Mouse (Mus musculus) layer of hippocampus, postnatal 36 days (tissue): Measurements from ENCODE around the gene Slc22a17. TPM values are rescaled to one million over a fixed set of nuclear protein-coding genes. Genes with fewer than 3 reads are reported as not detected.

Experiments used
- DNase-seq, 2 experiments: peaks; one replicate each; pipeline ENCODE4 v3.0.0; 2022
- microRNA-seq, 2 experiments: library from miRNA; unstranded; fragments of <30 nt; microRNA quantifications; one replicate each; pipeline ENCODE4 v1.2.0; 2021
- total RNA-seq, 2 experiments: library from RNA; stranded (reverse); gene quantifications; 2 replicates each; pipeline ENCODE4 v1.2.3; 2021

The Slc22a17 gene
- total RNA-seq, 2 experiments from 2014 or later = 661 to 670 TPM

GRCm38 (mm10) chr14:54856703-54857102, 56.2 kb downstream of the Slc22a17 start:
- DNase-seq = no peak

Small RNAs within 50 kb of the gene (microRNA-seq; reads per million reads assigned to microRNA genes)
- gene Mir208a = 0.30 to 0.63 reads per million in 2 experiments

Other genes starting within 250 kb of the Slc22a17 start
- 10 to 100 TPM; 24.0 to 26.3 TPM for gene 1700123O20Rik, start 226.9 kb downstream of the Slc22a17 start, total RNA-seq
- 100 to 1,000 TPM; 210 to 242 TPM for gene Acin1, start 226.2 kb downstream of the Slc22a17 start, total RNA-seq
- gene Gm29776, start 214.3 kb downstream of the Slc22a17 start, total RNA-seq = not detected
- not detected for gene Cebpe, start 201.0 kb downstream of the Slc22a17 start, total RNA-seq
- gene Slc7a8, start 131.2 kb downstream of the Slc22a17 start, total RNA-seq = 10 to 100 TPM; 49.1 to 50.1 TPM
- gene Rnf212b, start 99.0 kb downstream of the Slc22a17 start, total RNA-seq = not detected
- gene Homez, start 42.2 kb downstream of the Slc22a17 start, total RNA-seq = 10 to 100 TPM; 21.2 to 25.8 TPM
- 10 to 100 TPM; 17.9 to 20.7 TPM for gene Ppp1r3e, start 35.6 kb downstream of the Slc22a17 start, total RNA-seq
- gene Bcl2l2, start 29.8 kb downstream of the Slc22a17 start, total RNA-seq = 100 to 1,000 TPM; 120 to 126 TPM
- 10 to 100 TPM in 1 of 2 experiments, 1 to 10 TPM in 1; 7.5 to 14.5 TPM for gene Gm20521, start 29.7 kb downstream of the Slc22a17 start, total RNA-seq
- gene Pabpn1, start 20.6 kb downstream of the Slc22a17 start, total RNA-seq = 100 to 1,000 TPM; 231 to 275 TPM
- gene Efs, start 13.0 kb upstream of the Slc22a17 start, total RNA-seq = 10 to 100 TPM; 10.3 to 11.7 TPM
- gene Il25, start 19.6 kb upstream of the Slc22a17 start, total RNA-seq = not detected
- gene Cmtm5, start 23.1 kb upstream of the Slc22a17 start, total RNA-seq = 10 to 100 TPM; 70.3 to 80.4 TPM
- 1 to 10 TPM; 1.1 to 2.3 TPM for gene Myh6, start 53.8 kb upstream of the Slc22a17 start, total RNA-seq
- not detected for gene Gm17428, start 63.8 kb upstream of the Slc22a17 start, total RNA-seq
- 1 to 10 TPM; 7.9 to 9.2 TPM for gene Myh7, start 81.5 kb upstream of the Slc22a17 start, total RNA-seq
- 10 to 100 TPM; 30.7 to 33.8 TPM for gene Ngdn, start 102.3 kb upstream of the Slc22a17 start, total RNA-seq
- 10 to 100 TPM; 52.0 to 64.3 TPM for gene Zfhx2, start 179.2 kb upstream of the Slc22a17 start, total RNA-seq
- 10 to 100 TPM; 18.2 to 19.6 TPM for gene Thtpa, start 181.7 kb upstream of the Slc22a17 start, total RNA-seq
- 10 to 100 TPM; 17.4 to 19.2 TPM for gene Ap1g2, start 193.5 kb upstream of the Slc22a17 start, total RNA-seq
- 100 to 1,000 TPM; 447 to 471 TPM for gene Jph4, start 203.8 kb upstream of the Slc22a17 start, total RNA-seq